Mouse (Mus musculus) right cerebral cortex, adult 2 months (tissue): ENCODE results near the gene Mylk3.

Experiments used
- DNase-seq, 2 experiments: peaks; one replicate each; pipeline ENCODE4 v3.0.0; 2021 to 2022; ENCODE audit warnings: low spot score in 2 of 2

Gene Mylk3

DNA sequence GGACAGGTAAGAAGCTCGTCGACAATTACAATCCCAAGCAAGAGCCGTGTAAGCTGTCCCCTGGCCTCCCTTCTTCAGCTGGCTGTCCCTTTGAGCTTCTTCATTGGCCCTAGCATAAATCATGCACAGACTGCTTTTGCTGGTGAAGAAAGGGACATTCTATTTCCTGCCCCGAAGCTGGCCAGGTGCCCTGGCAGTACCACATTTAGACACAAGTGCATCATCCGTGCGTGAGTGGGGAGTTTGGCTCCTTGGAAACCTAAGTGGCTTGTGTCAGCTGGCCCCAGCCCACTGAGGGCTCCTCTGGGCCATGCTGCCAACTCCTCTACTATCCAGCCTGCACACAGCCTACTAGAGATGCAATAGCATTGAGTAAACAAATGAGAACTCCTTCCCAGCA is at the start of gene Mylk3:
Gene Mylk3 (minus strand): TSS at position 141 of the 400 bp plus-strand sequence.
- peak; percentile 27 to 29 for DNase-seq

DNA sequence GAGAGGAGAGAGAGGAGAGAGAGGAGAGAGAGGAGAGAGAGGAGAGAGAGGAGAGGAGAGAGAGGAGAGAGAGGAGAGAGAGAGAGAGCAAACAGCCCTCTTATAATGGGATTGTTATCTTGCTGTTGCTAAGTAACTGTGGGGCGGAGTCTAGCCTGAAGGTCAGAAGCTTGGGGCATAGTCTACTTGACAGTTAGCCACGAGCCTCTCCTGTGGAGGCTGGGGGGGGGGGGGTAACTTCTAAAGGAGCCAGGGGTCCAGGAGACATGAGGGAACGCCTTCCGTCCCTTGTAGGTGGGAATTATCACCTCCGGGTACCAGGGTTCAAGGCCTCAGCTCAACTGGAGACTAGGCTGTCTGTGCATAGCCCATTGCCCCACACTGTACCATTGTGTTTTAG is 49.6 kb upstream of the Mylk3 start:
- DNase-seq, result no peak

DNA sequence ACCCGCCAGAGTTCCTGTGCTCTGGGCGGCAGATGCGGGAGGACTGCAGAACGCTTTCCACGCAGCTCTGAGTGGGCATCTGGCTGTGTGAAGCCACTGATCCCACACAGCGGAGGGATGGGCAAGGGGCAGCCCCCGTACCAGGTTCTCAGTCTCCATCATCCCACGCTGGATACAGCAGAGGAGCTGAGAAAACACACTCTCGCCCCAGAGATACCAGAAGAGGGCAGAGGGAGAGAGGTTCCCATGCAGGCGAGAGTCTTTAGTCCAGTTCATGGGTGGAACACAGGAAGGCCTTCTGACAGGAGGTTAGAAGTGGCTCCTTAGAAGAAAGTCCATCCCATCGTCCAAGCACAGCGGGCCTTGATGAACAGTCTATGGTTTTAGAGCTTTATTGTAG is 48.7 kb upstream of the Mylk3 start:
- DNase-seq, result no peak

DNA sequence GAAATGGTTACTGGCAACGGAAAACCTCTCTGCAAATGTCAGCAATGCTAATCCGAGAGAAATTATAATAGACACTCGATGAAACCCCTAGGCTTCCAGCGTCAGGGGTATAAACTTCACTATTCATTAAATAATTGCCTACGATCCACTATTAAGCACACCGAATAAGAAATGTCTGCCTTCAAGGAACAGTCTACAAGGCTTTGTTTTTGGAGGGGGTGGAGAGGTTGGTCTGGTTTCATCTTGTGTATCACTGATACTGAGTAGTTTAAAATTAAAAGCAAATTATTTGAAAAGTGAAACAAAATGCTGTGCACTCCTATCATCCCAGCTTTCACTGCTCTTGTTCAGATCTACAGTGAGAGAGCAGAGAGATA is 46.9 kb upstream of the Mylk3 start:
- DNase-seq, result no peak

DNA sequence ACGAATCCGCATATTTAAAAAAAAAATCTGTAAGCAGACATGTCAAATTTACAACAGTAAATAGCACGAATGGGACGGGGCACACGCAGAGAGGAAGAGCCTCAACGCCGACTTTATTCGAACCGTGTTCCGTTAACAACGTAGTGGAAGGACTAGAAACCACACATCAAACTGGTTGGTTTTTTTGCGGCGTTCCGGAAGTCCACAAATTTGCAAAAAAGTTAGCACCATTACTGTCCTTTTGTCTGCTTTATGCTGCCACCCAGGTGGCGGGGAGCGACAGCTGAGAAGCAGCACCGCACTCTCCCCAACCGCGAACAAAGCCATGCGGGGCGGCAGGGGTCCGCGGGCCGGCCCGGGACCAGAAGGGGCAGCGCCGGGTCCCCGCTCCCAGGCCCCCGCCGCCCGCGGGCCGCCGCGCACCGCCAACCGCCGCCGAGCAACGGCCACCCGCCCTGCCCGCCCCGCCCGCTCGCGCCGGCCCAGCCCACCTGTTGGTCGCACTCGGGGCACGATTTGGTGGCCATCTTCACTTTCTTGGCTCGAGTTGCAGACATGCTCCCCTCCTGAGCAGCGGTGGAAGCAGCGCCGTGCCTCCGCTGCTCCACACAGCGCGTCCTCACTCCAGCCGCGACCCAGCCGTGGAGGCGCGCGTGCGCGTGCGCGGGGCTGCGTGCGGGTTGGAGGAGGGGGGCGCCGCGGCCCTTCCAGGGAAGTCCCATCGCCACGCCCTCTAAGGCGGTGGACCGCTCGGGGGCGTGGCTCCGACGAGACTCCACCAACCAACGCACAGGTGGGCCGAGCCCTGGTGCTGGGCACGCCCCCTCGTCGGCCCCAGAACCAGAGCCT is 46.2 kb upstream of the Mylk3 start, which contains the start of gene 4921524J17Rik:
Gene 4921524J17Rik (minus strand): TSS at position 666 of the 849 bp plus-strand sequence.
- DNase-seq, result peak; percentile 95 to 97

DNA sequence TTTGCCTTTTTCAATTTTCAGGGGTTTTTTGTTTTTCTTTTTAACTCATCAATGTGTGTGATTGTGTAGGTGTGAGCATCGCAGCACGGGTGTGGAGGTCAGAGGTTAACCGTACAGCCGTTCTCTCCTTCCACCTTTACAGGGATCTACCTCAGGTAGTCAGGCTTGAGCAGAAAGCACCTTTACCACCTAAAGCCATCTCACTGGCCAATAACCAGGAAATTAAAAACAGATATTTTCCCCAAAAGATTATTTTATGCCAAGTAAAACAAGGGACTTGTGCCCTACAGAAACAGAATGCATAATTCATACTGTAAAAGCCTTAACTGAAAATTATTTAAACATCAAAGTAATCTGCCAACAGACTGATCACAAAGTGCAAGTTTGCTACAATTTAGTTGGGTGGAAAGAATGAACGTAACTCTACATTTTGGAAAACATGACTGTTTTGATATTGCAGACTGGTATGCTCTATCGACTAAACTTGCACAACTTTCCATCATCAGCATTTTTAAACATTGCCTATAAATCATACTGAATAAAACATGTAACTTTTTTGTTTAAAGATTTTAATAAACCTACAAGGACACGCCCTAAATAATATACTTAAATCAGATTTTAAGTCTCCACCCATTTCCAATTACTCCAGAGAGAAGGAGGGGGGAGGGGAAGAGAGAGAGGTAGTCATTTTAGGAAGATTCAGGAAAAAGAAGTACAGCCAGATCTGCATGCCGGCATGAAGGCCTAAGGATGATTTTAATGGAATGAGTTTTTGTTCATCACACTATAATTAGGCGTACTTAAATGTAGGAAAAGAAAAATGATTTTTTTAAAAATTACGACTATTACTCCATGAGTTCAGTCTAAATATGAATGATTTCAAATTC is 45.4 kb upstream of the Mylk3 start:
- DNase-seq, result no peak

DNA sequence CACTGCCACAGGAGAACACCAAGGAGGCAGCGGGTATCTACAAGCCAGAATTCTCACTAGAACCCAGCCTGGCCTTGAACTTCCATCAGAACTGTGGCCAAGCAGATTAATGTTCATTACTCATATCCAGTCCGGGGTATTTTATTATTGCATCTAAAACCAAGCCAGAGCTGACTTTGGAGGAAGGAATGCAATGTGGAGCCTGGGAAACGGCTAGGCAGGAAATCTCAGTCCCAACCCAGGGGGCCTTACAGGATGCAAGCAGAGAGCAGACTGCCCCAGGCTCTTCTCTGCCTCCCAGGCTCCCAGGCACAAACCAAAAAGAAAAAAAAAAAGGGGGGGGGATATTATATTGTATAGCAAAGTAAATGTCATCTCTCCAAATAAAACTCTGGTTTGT is 44.7 kb upstream of the Mylk3 start:
- no peak for DNase-seq

DNA sequence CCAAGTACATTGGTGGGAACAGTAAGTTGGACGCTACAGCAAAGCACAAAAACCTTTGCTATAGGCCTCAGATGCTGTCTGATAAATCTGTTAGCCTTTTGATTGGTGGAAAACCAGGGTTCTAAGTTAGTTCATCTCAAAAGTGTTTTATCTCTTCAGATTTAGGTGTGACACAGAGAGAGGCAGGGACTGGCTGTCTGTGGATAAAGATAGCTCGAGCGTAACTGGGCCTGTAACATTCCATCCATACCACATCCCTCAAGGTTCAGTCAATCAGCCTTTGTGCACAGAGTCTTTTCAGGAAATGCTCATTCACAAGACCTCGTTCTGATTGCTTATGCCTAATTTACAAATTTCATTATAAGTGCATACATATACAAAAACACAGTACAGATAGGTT is 43.1 kb upstream of the Mylk3 start:
- no peak for DNase-seq

DNA sequence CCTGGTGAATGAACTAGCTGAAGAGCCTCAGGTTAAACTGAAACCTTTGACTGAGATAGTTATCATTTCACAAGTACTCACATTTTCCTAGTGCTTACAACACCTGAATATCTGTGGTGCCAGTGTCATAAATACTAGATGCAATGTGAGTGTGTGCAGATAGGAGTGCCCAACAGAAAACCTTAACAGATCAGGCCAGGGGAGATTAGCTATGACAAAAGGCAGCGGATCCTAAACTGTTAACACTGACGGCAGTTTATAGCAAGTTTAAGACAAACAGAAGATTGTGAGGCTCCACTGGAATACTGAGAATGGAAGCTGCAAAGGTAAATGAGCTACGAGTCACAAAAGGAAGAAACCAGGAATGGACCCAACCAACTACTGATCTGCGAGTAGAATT is 40.9 kb upstream of the Mylk3 start:
- DNase-seq, result no peak

DNA sequence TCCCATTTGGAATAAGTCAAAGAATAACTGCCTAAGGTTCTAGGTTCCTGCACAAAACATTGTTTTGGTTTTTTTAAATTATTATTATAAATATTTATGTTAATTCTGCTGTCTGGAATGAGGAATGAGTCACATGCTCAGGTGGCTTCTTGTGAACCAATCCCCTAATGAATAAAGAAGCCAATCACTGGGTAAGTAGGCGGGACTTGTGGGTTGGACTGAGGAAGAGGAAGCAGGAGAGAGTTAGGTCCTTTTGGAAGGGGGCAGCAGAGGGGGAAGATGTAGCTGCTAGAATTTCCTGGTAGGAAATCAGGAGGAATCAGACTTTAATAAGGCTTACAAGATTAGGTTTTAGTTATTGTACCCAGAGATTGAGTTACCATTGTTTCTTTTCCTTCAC is 35.2 kb upstream of the Mylk3 start:
- DNase-seq, result no peak

DNA sequence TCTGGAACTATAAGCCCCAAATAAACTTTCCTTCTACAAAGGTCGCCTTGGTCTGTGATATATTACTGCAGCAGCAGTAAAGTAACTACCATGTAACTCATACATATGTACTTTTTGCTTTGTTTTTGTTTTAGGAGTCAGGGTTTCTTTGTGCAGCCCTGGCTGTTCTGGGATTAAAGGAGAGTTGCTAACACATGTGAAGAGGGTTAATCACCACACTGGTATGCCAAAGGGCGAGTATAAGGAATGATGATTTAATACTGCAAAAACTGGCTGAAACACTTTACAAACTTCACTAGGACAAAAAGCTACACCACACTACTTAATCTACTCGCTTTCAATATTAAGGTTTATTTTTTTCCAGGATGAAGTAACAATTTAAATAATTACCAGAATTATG is 22.4 kb upstream of the Mylk3 start:
- DNase-seq, result no peak

DNA sequence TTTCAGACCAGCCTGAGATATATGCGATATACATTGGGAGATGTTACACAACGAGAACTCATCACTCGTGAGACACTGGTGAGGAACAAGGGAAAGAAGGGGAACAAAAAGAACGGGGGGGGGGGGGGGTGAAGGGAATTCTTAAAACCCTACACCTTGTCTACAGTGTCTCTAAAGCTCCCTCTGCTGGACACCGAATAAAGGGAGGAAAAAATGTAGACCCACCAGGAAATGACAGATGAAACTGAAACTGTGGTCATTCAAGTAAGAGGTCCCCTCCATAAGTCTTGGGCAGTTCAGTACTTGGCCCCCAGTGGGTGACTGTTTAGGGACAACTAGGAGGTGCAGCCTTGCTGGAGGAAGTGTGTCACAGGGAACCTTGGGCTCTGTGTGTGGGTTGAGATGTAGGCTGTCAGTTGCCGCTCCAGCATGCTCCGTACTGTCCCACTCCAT is 21.9 kb upstream of the Mylk3 start:
- peak; percentile 43 to 58 for DNase-seq

DNA sequence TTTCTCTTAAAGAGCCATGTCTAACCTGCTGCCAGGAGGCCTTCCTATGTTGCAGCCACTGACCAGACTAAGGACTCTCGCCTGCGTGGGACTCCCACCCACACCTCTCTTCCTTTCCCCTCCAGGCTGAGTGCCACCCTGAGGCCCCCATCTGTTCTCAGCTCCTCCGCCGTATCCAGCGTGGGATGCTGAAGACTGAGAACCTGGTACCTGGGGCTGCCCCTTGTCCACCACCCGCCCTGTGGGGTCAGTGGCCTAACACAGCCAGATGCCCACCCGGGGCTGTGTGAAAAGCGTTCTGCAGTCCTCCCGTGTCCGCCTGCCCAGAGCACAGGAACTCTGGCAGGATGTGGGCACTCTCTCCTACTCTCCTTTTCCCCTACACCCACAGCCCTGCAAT is 19.8 kb upstream of the Mylk3 start:
- DNase-seq, result no peak

DNA sequence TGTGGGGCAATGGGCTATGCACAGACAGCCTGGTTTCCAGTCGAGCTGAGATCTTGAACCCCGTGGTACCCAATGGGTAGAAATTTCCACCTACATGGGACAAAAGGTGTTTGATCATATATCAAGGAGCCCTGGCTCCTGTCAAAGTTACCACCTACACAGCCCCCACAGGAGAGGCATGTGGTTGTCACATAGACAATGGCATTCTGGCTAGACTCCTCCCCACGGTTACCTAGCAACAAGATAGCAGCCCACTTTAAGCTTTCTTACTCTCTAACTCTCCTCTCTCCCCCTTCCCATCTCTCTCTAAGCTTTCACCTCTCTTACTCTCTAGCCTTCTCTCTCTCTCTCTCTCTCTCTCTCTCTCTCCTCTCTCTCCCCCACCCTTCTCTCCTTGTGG is 19.3 kb upstream of the Mylk3 start:
- DNase-seq, result no peak

DNA sequence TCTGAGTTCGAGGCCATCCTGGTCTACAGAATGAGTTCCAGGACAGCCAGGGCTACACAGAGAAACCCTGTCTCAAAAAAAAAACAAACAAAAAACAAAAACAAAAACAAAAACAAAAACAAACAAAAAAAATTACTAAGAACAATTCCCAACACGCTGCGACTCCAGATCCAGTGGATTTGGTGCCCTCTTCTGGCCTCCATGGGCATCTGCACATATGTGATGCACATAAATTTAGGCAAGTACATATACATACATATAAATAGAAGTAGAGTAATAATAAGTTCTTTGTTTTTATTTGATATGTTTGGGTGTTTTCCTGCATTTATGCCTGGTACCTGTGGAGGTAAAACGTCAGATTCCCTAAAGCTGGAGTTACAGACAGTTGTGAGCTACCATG is 12.4 kb upstream of the Mylk3 start:
- DNase-seq, result no peak

DNA sequence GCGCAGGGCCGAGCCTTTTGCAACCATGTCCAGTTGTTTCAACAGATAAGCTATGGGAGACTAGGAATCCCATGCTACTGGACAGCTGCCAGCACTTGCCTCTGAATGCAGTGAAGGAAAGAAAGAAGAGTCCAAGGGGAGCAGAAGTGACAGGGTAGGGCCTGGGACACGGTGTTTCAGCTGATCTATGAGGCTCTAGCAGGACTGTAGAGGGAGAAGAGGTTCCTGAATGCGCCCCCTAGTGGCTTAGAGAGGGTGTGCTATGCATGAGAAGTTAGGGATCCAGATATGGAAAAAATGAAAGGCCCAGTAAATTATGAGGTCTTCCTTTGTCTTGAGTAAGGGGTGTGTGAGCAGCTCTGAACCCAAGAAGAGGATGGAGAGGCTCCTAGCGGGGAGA is 11.4 kb upstream of the Mylk3 start:
- DNase-seq, result peak in 1 of 2 experiments; percentile 34

DNA sequence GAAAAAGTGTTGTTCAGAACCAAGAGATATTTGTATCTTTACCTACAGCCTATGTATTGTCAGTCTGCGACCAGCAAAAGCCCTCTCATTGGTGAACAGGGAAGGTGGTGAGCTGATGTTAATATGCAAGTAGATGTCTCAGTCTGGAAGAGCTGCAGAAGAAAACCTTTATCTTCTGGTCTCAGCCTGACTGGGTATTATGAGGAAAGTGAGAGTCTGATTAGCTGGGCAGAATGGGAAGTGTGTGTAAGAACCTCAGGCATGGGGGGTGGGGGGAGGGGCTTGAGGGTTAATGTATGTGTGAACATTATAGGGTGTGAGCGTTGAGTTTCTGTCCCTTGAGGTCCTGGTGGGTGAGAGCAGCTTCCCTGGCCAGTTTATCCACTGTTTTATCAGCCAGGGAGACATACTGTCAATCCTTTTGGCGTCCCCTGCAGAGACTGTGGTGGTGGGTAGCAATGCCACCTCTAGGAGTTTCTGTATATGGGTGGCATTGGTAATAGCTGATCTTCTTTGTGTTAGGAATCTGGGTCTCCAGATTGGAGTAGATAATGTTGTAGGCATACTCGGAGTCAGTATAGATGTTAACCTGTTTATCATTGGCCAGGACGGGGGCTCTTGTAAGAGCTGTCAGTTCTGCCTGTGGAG is 10.4 kb upstream of the Mylk3 start:
- DNase-seq, result no peak

DNA sequence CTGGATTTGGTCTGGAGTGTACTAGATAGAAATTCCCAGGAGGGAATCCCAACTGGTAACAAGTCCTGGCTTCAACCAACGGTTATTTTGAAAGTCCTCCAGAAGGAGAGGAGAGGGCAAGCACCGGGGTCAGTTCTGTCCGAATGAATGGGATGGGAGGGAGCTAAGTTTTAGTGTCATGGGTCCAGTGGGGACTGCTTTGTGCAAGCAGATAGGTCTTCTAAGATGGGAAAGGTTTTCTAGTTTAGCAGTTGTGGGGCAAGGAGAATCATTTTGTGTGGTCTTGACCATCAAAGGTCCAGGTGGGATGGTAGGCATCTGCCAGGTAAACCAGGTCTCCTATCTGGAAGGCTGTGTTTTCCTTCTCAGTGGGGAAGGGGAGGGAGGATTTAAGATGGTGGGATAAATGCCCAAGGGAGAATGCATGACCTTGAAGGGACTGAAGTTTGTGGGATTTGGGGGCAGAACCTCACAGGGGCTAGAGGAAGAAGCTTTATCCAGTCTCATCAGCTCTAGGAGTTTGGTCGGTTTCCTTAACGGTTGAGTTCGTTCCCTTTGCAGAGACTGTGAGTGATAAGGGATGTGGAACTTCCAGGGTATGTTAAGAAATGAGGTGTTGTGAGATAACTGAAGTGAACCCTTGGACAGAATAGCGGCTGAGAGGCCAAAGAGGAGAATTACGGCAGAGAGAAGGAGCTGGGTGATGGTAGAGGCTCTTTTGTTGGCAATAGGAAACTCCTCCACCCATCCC is 9.7 kb upstream of the Mylk3 start:
- DNase-seq, result no peak

DNA sequence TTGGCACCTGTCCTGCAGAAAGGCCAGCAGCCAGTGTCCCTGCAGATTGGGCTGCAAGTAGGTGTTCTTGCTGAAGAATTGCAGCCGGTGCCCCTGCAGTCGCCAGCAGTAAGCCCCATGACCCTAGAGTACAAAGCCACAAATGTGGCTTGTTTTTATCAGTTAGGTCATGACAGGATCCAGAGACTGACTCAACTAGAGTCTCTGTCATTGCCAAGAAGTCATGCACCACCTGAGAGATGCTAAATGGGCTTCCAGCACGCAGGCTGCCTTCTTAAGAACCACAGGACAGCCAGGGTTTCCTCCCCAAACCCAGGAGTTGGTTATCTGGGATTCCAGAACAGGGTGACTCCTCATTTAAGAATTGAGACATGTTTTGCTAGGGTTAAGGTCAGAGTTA is 8.9 kb upstream of the Mylk3 start:
- DNase-seq, result no peak

DNA sequence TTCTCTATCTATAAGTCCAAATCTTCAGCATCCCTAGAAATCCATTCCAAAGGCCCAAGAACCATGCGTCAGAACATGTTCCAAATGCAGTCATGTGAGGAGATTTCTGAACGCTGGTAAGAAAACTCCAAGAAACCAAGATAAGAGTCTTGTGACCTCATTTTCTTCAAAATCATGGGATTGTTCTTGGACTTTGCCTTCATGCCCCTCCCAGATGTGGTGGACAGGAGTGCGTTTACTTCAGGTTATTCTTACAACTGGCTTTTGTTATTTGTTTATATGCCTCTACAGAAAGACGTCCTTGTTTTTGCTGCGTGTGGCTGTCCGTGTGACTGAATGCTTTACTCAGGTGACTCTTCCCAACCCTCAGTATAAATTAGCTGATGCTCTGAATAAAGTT is 7.1 kb upstream of the Mylk3 start:
- no peak for DNase-seq

DNA sequence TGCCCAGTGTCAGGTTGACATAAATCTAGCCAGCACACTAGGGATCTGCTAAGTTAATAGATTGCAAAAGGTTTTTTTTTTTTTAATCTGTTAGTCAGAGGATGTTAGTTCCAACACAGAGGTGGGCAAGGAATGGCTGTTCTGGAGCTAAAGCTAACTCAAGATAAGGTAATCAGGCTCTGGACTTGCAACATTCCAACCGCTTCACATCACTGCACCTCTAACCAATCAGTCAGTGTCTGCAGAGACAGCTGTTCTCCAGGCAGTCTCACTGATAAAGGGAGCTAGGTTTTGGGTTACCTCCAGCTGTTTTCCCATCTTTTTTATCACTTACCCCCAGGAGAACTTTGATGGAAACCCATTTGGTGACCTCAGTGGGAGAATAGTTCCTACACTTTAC is 5.3 kb upstream of the Mylk3 start:
- DNase-seq, result no peak

DNA sequence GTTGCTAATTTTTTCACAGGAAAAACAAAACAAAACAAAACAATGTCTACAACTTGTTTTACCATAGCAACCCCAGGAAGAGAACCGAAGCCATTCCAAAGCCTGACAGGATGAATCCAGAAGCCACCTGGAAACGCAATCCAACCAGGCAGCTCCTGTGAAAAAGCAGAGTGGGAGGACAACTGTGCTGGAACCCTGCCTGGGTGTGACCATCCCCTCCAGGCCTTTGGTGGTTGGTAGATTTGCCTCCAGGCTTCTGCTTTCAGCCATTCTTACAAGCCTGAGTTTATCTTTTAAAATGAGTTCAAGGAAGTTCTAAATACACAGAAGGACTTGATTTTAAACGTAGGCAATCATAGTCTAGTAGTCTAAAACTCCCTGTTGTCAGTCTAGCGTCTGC is 4.2 kb downstream of the Mylk3 start:
- DNase-seq, result peak in 1 of 2 experiments; percentile 36
